In the genomic region with DNA sequence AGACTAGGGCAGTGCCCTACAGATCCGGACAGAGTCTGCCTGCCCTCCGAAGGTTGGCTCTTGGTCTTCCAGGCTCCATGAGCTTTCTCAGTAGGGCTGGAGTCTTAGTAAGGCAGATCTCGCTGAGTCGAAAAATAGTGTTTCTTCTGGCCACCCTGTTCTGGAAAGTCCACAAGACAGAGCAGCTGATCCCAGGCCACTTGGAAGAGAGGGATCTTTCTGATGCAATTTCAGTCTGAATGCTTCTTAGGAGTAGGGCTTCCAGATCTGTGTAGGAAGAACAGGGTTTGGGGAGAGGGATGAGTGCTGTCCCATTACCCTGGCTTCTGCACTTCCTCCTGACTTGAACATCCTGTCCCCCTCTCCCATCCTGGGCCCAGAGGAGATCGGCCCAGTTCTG, we compare ENCODE assay signal across 8 mouse cellular contexts. TPM values are rescaled to one million over a fixed set of nuclear protein-coding genes. Genes with fewer than 3 reads are reported as not detected.
DNase-seq lines count a peak whose midpoint lies in the region; ATAC-seq and TF ChIP-seq lines count a peak whose summit lies in the region.

TSS of gene Pdzd7 (minus strand) at position 67 of the 400 bp plus-strand sequence.

- H3K27ac ChIP-seq in heart, embryonic 15.5 days, result no peak within 1 kb of the TSS
- peak within 1 kb of the TSS; percentile 93; the same call in 1 of the 2 replicates for H3K27ac ChIP-seq in cortical plate, adult 2 months (ENCODE audit: insufficient read depth, low read length)
- peak within 1 kb of the TSS; percentile 92 for H3K27ac ChIP-seq in hindbrain, embryonic 13.5 days
- peak within 1 kb of the TSS; percentile 87 for H3K27ac ChIP-seq in midbrain, embryonic 13.5 days

- no peak for DNase-seq in heart, postnatal 10 days
- DNase-seq in natural killer cell, adult 2 months (ENCODE audit: low spot score in 2 of 2), result no peak
- no peak for DNase-seq in layer of hippocampus, postnatal 25 days (ENCODE audit: extremely low spot score in 1 of 2, low spot score in 1 of 2)
- no peak for DNase-seq in kidney, postnatal 4 days

- no peak for ATAC-seq in heart, embryonic 15.5 days (replicated peaks; ENCODE audit: insufficient number of reproducible peaks, insufficient read depth, low FRiP score, low read depth)
- ATAC-seq in hindbrain, embryonic 13.5 days (ENCODE audit: low FRiP score), result no peak
- no peak for ATAC-seq in midbrain, embryonic 13.5 days

- H3K36me3 ChIP-seq in heart, embryonic 15.5 days, result no peaks in the 10 kb centered on the region
- H3K36me3 ChIP-seq in hindbrain, embryonic 13.5 days, result peaks cover 12% of the 10 kb centered on the region
- peaks cover 8% of the 10 kb centered on the region; the same call in 1 of the 2 replicates for H3K36me3 ChIP-seq in midbrain, embryonic 13.5 days

- H3K4me3 ChIP-seq in heart, embryonic 15.5 days, result peak within 1 kb of the TSS; percentile 63
- peak within 1 kb of the TSS; percentile 59 for H3K4me3 ChIP-seq in cortical plate, adult 2 months (ENCODE audit: insufficient read depth, low read length)
- peak within 1 kb of the TSS; percentile 63 for H3K4me3 ChIP-seq in hindbrain, embryonic 13.5 days
- H3K4me3 ChIP-seq in midbrain, embryonic 13.5 days (replicated peaks), result peak within 1 kb of the TSS; percentile 49

- peak within 1 kb of the TSS; percentile 90 for H3K4me2 ChIP-seq in heart, embryonic 15.5 days
- peak within 1 kb of the TSS; percentile 79 for H3K4me2 ChIP-seq in hindbrain, embryonic 13.5 days
- peak within 1 kb of the TSS; percentile 71 for H3K4me2 ChIP-seq in midbrain, embryonic 13.5 days (replicated peaks)

- WGBS in heart, embryonic 15.5 days, result 78% methylated on average over 5 of the region's 5 CpGs
- 83% methylated on average over 5 of the region's 5 CpGs for WGBS in hindbrain, embryonic 13.5 days
- 82% methylated on average over 5 of the region's 5 CpGs for WGBS in midbrain, embryonic 13.5 days

- no peak for TF ChIP-seq CTCF in cortical plate, adult 2 months (IDR thresholded peaks at IDR 0.05; ENCODE audit: extremely low read depth, insufficient read depth, low read length)

- TF ChIP-seq POLR2A in cortical plate, adult 2 months (IDR thresholded peaks at IDR 0.05; ENCODE audit: extremely low read depth, insufficient read depth, low read length), result no peak

- peak within 1 kb of the TSS; percentile 69 for H3K9ac ChIP-seq in heart, embryonic 15.5 days
- peak within 1 kb of the TSS; percentile 83 for H3K9ac ChIP-seq in hindbrain, embryonic 13.5 days
- H3K9ac ChIP-seq in midbrain, embryonic 13.5 days (replicated peaks), result peak within 1 kb of the TSS; percentile 68

- intact Hi-C loops in heart, postnatal 10 days (cut with DNase I), result no loop called here

- peaks cover 53% of the 10 kb centered on the region for H3K27me3 ChIP-seq in heart, embryonic 15.5 days
- H3K27me3 ChIP-seq in hindbrain, embryonic 13.5 days, result peaks cover 24% of the 10 kb centered on the region
- peaks cover 22% of the 10 kb centered on the region for H3K27me3 ChIP-seq in midbrain, embryonic 13.5 days

- H3K4me1 ChIP-seq in heart, embryonic 15.5 days (replicated peaks), result peaks cover 26% of the 10 kb centered on the region
- peaks cover 2% of the 10 kb centered on the region for H3K4me1 ChIP-seq in cortical plate, adult 2 months (ENCODE audit: control insufficient read depth, insufficient read depth, low read length)
- peaks cover 50% of the 10 kb centered on the region for H3K4me1 ChIP-seq in hindbrain, embryonic 13.5 days (replicated peaks)
- peaks cover 32% of the 10 kb centered on the region for H3K4me1 ChIP-seq in midbrain, embryonic 13.5 days (replicated peaks)

- H3K9me3 ChIP-seq in heart, embryonic 15.5 days (replicated peaks), result no peaks in the 10 kb centered on the region
- no peaks in the 10 kb centered on the region for H3K9me3 ChIP-seq in hindbrain, embryonic 13.5 days
- no peaks in the 10 kb centered on the region for H3K9me3 ChIP-seq in midbrain, embryonic 13.5 days

RNA-seq across cellular contexts. Expression of gene Pdzd7, which starts in this region (rescaled TPM):
- 0.11 and 0.16 TPM in 2 replicates for polyA plus RNA-seq in heart, embryonic 15.5 days (2015; fragmentation: Nextera tagmentation; extraction: Ambion mirVana)
- under 1 TPM in 1 of 2 experiments, not detected in 1; 0.22 TPM for total RNA-seq in heart, postnatal 10 days (2021)
- 7.5 and 8.8 TPM in 2 replicates for polyA plus RNA-seq in cortical plate, adult 2 months (2012; rRNA removed)
- polyA plus RNA-seq in hindbrain, embryonic 13.5 days (2015; fragmentation: Nextera tagmentation; extraction: Ambion mirVana), result 1.4 and 1.5 TPM in 2 replicates
- 1.3 and 1.8 TPM in 2 replicates for polyA plus RNA-seq in midbrain, embryonic 13.5 days (2015; fragmentation: Nextera tagmentation; extraction: Ambion mirVana)
- total RNA-seq in layer of hippocampus, postnatal 25 days (2021), result 1 to 10 TPM; 1.8 to 2.9 TPM
